Mouse (Mus musculus): Measurements from ENCODE around the gene Pmvk. TPM values are rescaled to one million over a fixed set of nuclear protein-coding genes. Genes with fewer than 3 reads are reported as not detected.
"Not testable (repeated sequence)": the region's sequence is repeated elsewhere in the genome, so short reads cannot be mapped to it uniquely, and the experiment has no call there.

Pmvk gene
- polyA plus RNA-seq, 1 experiment from 2014 or later = 49.7 TPM

GRCm38 (mm10) chr3:89421810-89422473, 32.4 kb upstream of the Pmvk start:
- H3K36me3 ChIP-seq (ENCODE audit: control insufficient read depth, insufficient read depth, low read length) = peaks cover 10% of the 10 kb centered on the region
- no peak for TF ChIP-seq CTCF (IDR thresholded peaks at IDR 0.05; ENCODE audit: low read depth)
- TF ChIP-seq EP300 (optimal IDR thresholded peaks at IDR 0.05) = no peak
- ATAC-seq (ENCODE audit: low FRiP score, low TSS enrichment) (no peak), DNase-seq (ENCODE audit: low spot score) (no peak)
- 10% methylated on average over 22 of the region's 22 CpGs for WGBS
- peaks cover 6% of the 10 kb centered on the region for H3K4me1 ChIP-seq (replicated peaks; ENCODE audit: control insufficient read depth, insufficient read depth)
- peak overlapping the region; percentile 53 for H3K4me3 ChIP-seq (ENCODE audit: low read depth, low read length)
- H3K27me3 ChIP-seq (ENCODE audit: control insufficient read depth, insufficient read depth, low read length) = no peaks in the 10 kb centered on the region
- H3K9ac ChIP-seq (ENCODE audit: low read length) = peak overlapping the region; percentile 74
- H3K9me3 ChIP-seq (ENCODE audit: control insufficient read depth, low read length) = no peaks in the 10 kb centered on the region
- H3K27ac ChIP-seq (replicated peaks) = peak overlapping the region; percentile 86
- H3K4me2 ChIP-seq (replicated peaks; ENCODE audit: low read depth) = peak overlapping the region; percentile 73

DNA sequence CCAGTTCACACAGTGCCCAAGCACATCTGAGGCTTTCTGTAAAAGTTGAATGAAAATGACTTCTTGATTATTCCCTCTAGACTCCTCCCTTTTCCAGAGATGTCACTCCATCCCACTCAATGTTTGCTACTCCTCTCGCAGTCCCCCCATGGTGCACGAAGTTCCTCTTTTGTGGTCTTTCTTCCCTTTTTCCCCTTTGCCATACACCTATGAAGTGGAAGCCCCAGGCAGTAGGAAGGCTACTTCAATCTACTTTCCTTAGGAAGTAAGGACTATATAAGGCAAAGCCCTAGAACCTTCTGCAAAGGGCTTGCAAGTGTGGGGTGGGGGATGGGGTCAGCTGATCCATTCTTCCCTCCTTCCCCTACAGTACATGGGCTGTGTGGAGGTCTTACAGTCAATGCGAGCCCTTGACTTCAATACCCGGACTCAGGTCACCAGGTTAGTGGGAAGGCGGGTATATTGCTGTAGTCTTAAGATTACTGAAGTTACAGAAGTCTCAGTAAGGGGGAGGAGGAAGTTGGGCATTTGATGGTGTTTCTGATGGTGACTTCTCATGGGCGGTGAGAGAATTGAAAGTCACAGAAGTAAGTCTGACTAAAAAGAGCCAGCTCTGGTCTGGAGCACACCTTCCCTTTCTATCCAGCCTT, 31.7 kb upstream of the Pmvk start:
- Histone ChIP-seq H3K27ac (replicated peaks) (no peak overlapping the region), H3K4me3 (ENCODE audit: low read depth, low read length) (peak overlapping the region; percentile 53), H3K4me2 (replicated peaks; ENCODE audit: low read depth) (peak overlapping the region; percentile 73), H3K27me3 (ENCODE audit: control insufficient read depth, insufficient read depth, low read length) (no peaks in the 10 kb centered on the region), H3K9me3 (ENCODE audit: control insufficient read depth, low read length) (no peaks in the 10 kb centered on the region), H3K36me3 (ENCODE audit: control insufficient read depth, insufficient read depth, low read length) (peaks cover 14% of the 10 kb centered on the region), H3K9ac (ENCODE audit: low read length) (peak overlapping the region; percentile 31; the same call in 1 of the 2 replicates), H3K4me1 (replicated peaks; ENCODE audit: control insufficient read depth, insufficient read depth) (peaks cover 6% of the 10 kb centered on the region)
- 62% methylated on average over 6 of the region's 6 CpGs for WGBS
- ATAC-seq (ENCODE audit: low FRiP score, low TSS enrichment) (no peak), DNase-seq (ENCODE audit: low spot score) (no peak)
- TF ChIP-seq EP300 (optimal IDR thresholded peaks at IDR 0.05) = no peak
- no peak for TF ChIP-seq CTCF (IDR thresholded peaks at IDR 0.05; ENCODE audit: low read depth)

- no peak overlapping the region for H3K4me3 ChIP-seq (ENCODE audit: low read depth, low read length)
- no peak overlapping the region for H3K9ac ChIP-seq (ENCODE audit: low read length)
- TF ChIP-seq CTCF (IDR thresholded peaks at IDR 0.05; ENCODE audit: low read depth) (no peak), EP300 (optimal IDR thresholded peaks at IDR 0.05) (no peak)
- ATAC-seq (ENCODE audit: low FRiP score, low TSS enrichment) (no peak), DNase-seq (ENCODE audit: low spot score) (no peak)
- H3K27ac ChIP-seq (replicated peaks) = no peak overlapping the region
- H3K4me2 ChIP-seq (replicated peaks; ENCODE audit: low read depth) = no peak overlapping the region
- H3K36me3 ChIP-seq (ENCODE audit: control insufficient read depth, insufficient read depth, low read length) = peaks cover 14% of the 10 kb centered on the region
- WGBS = 69% methylated on average over 5 of the region's 5 CpGs
- peaks cover 6% of the 10 kb centered on the region for H3K4me1 ChIP-seq (replicated peaks; ENCODE audit: control insufficient read depth, insufficient read depth)
- no peaks in the 10 kb centered on the region for H3K9me3 ChIP-seq (ENCODE audit: control insufficient read depth, low read length)
- H3K27me3 ChIP-seq (ENCODE audit: control insufficient read depth, insufficient read depth, low read length) = no peaks in the 10 kb centered on the region
Observed at GRCm38 (mm10) chr3:89424416-89425140, 29.8 kb upstream of the Pmvk start.

- Histone ChIP-seq H3K27ac (replicated peaks) (no peak overlapping the region), H3K27me3 (ENCODE audit: control insufficient read depth, insufficient read depth, low read length) (no peaks in the 10 kb centered on the region), H3K4me3 (ENCODE audit: low read depth, low read length) (no peak overlapping the region), H3K9me3 (ENCODE audit: control insufficient read depth, low read length) (no peaks in the 10 kb centered on the region), H3K4me1 (replicated peaks; ENCODE audit: control insufficient read depth, insufficient read depth) (peaks cover 6% of the 10 kb centered on the region), H3K4me2 (replicated peaks; ENCODE audit: low read depth) (no peak overlapping the region), H3K9ac (ENCODE audit: low read length) (no peak overlapping the region), H3K36me3 (ENCODE audit: control insufficient read depth, insufficient read depth, low read length) (peaks cover 14% of the 10 kb centered on the region)
- ATAC-seq (ENCODE audit: low FRiP score, low TSS enrichment) = no peak
- no peak for TF ChIP-seq EP300 (optimal IDR thresholded peaks at IDR 0.05)
- no peak for TF ChIP-seq CTCF (IDR thresholded peaks at IDR 0.05; ENCODE audit: low read depth)
- WGBS = 72% methylated on average over 5 of the region's 5 CpGs
- DNase-seq (ENCODE audit: low spot score) = no peak
Observed at GRCm38 (mm10) chr3:89425141-89425525, 29.2 kb upstream of the Pmvk start.

- no peak for ATAC-seq (ENCODE audit: low FRiP score, low TSS enrichment)
Observed at GRCm38 (mm10) chr3:89425876-89426275, 28.5 kb upstream of the Pmvk start.

DNA sequence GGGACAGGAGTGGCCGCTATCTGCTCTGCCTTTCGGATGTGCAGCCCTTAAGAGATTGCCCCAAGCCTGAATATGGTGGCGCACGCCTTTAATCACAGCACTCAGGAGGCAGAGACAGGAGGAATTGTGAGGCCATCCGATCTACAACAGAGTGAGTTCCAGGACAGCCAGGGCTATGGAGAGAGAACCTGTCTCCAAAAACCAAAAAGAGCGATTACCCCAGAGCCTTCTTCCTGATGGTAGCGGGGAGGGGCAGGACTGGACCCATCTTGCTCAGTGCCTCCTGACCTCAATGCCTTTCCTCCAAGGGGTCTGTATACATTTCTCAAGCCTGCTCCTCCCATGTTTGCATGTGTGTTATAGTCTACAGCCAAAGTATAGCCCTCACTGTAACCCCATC, 25.3 kb upstream of the Pmvk start:
- H3K9ac ChIP-seq (ENCODE audit: low read length); H3K27ac ChIP-seq (replicated peaks); H3K4me3 ChIP-seq (ENCODE audit: low read depth, low read length); DNase-seq (ENCODE audit: low spot score); H3K27me3 ChIP-seq (ENCODE audit: control insufficient read depth, insufficient read depth, low read length); H3K4me1 ChIP-seq (replicated peaks; ENCODE audit: control insufficient read depth, insufficient read depth); H3K4me2 ChIP-seq (replicated peaks; ENCODE audit: low read depth); ATAC-seq (ENCODE audit: low FRiP score, low TSS enrichment); H3K9me3 ChIP-seq (ENCODE audit: control insufficient read depth, low read length): not testable (repeated sequence)
- WGBS = 86% methylated on average over 7 of the region's 7 CpGs
- peaks cover 17% of the 10 kb centered on the region for H3K36me3 ChIP-seq (ENCODE audit: control insufficient read depth, insufficient read depth, low read length)

More at GRCm38 (mm10) chr3:89425876-89426275, 28.5 kb upstream of the Pmvk start:
- Histone ChIP-seq H3K4me1 (replicated peaks; ENCODE audit: control insufficient read depth, insufficient read depth) (peaks cover 2% of the 10 kb centered on the region), H3K4me3 (ENCODE audit: low read depth, low read length) (no peak overlapping the region), H3K9ac (ENCODE audit: low read length) (no peak overlapping the region), H3K27ac (replicated peaks) (no peak overlapping the region), H3K4me2 (replicated peaks; ENCODE audit: low read depth) (no peak overlapping the region), H3K9me3 (ENCODE audit: control insufficient read depth, low read length) (no peaks in the 10 kb centered on the region), H3K27me3 (ENCODE audit: control insufficient read depth, insufficient read depth, low read length) (no peaks in the 10 kb centered on the region), H3K36me3 (ENCODE audit: control insufficient read depth, insufficient read depth, low read length) (peaks cover 14% of the 10 kb centered on the region)
- whole genome bisulfite sequencing = 91% methylated on average over 4 of the region's 4 CpGs
- TF ChIP-seq EP300 (optimal IDR thresholded peaks at IDR 0.05) = no peak
- TF ChIP-seq CTCF (IDR thresholded peaks at IDR 0.05; ENCODE audit: low read depth) = no peak
- no peak for DNase-seq (ENCODE audit: low spot score)
